Mouse (Mus musculus): Measurements from ENCODE around the gene Endog. TPM values are rescaled to one million over a fixed set of nuclear protein-coding genes. Genes with fewer than 3 reads are reported as not detected.
"Not testable (repeated sequence)": the region's sequence is repeated elsewhere in the genome, so short reads cannot be mapped to it uniquely, and the experiment has no call there.

Endog gene
- polyA plus RNA-seq (2016; fragmentation: Nextera tagmentation; extraction: Ambion mirVana) = 18.5 TPM in 2 replicates

DNA sequence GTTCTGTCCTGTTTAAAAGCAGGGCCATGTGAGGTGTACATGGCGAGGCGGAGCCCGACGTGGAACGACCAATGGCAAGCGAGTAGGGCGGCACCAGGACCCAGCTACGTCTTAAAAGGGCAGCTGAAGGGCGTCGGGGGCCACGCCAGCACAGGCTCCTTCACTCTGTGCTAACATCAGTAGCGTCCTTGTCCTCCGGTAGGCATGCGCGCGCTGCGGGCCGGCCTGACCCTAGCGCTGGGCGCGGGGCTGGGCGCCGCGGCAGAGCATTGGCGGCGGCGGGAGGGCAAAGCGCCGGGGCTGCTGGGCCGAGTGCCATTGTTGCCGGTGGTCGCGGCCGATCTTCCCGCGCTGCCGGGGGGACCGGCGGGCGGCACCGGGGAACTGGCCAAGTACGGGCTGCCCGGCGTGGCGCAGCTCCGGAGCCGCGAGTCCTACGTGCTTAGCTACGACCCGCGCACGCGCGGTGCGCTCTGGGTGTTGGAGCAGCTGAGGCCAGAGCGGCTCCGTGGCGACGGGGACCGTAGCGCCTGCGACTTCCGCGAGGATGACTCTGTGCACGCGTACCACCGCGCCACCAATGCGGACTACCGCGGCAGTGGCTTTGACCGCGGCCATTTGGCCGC, at the start of gene Endog:
Gene Endog, plus strand, starts transcription at position 123 of the 626 bp plus-strand sequence.
- Histone ChIP-seq H3K4me1 (peaks cover 8% of the 10 kb centered on the region), H3K36me3 (peaks cover 41% of the 10 kb centered on the region), H3K4me2 (replicated peaks) (peak within 1 kb of the TSS; percentile 94), H3K4me3 (peak within 1 kb of the TSS; percentile 71), H3K9ac (peak within 1 kb of the TSS; percentile 79), H3K9me3 (peaks cover 6% of the 10 kb centered on the region), H3K27ac (peak within 1 kb of the TSS; percentile 86), H3K27me3 (no peaks in the 10 kb centered on the region)
- peak; percentile 92 for ATAC-seq (ENCODE audit: insufficient number of reproducible peaks, insufficient read depth, low FRiP score, low TSS enrichment)
- under 1% methylated on average over 75 of the region's 75 CpGs for WGBS

DNA sequence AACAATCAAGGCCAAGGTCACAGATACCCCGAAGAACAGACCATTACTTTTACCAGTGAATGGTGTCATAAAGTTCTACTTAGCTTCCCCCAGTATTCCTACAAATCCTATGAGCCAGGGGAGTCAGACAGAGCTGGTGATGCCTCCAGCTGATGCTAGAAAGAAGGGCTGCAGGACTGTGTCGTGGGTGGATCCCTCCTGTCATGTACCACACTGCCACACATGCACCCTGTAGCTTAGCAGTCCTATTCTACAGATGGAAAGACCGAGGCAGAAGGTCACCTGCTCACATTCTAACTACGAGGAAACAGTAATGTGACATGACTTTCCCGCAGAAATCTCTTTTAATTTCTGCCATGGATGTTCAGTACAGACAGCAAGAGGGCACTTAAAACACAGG, 48.5 kb upstream of the Endog start:
- H3K4me3 ChIP-seq = no peak overlapping the region
- H3K9me3 ChIP-seq = no peaks in the 10 kb centered on the region
- no peak for ATAC-seq (ENCODE audit: insufficient number of reproducible peaks, insufficient read depth, low FRiP score, low TSS enrichment)
- H3K4me2 ChIP-seq (replicated peaks) = 0 out of 2 replicates have a peak overlapping the region, but pooled peaks have one; percentile 89
- 81% methylated on average over 5 of the region's 5 CpGs for WGBS
- peaks cover 20% of the 10 kb centered on the region for H3K4me1 ChIP-seq
- 0 out of 2 replicates have a peak, but pooled peaks cover 8% of the 10 kb centered on the region for H3K36me3 ChIP-seq
- H3K9ac ChIP-seq = no peak overlapping the region
- H3K27ac ChIP-seq = no peak overlapping the region
- no peaks in the 10 kb centered on the region for H3K27me3 ChIP-seq

DNA sequence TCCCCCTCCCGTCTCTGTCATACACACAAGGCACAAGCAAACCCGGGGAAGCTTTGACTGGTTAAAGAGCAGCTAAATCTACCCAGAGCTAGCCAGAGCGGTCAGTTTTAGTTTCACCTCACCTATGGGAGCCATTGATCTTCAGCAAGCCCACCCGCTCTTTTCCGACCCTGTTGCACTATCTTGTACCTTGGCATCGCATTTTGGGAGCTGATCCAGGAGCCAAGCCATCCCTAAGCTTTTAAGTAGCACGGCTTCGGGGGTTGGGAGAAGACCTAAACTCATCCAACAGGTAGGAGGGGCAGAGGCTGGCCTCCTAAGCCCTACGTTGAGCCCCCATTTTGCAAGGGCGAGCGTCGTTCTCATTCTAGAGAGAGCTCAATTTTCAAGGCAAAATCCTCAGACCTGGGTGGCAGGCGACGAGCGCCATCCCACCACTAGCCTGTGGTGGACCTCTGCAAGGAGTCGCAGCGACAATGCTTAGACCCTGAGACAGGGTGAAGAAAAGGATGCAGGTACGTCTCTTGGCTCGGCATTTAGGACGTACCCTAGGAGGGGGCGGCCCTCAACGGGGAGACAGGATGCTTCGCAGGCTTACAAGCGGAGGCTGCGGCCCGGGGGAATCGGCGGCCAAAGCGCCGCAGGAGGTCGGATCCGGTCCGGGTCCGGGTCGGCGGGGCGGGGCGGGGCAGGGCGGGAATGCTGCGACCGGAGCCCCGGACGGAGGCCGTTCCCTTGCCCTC, 47.4 kb upstream of the Endog start:
- Histone ChIP-seq H3K9ac (peak overlapping the region; percentile 87), H3K4me2 (replicated peaks) (peak overlapping the region; percentile 89), H3K27ac (peak overlapping the region; percentile 82), H3K27me3 (no peaks in the 10 kb centered on the region), H3K4me3 (peak overlapping the region; percentile 79), H3K9me3 (no peaks in the 10 kb centered on the region), H3K36me3 (0 out of 2 replicates have a peak, but pooled peaks cover 8% of the 10 kb centered on the region), H3K4me1 (peaks cover 20% of the 10 kb centered on the region)
- peak; percentile 80 for ATAC-seq (ENCODE audit: insufficient number of reproducible peaks, insufficient read depth, low FRiP score, low TSS enrichment)
- WGBS = 1% methylated on average over 40 of the region's 44 CpGs

DNA sequence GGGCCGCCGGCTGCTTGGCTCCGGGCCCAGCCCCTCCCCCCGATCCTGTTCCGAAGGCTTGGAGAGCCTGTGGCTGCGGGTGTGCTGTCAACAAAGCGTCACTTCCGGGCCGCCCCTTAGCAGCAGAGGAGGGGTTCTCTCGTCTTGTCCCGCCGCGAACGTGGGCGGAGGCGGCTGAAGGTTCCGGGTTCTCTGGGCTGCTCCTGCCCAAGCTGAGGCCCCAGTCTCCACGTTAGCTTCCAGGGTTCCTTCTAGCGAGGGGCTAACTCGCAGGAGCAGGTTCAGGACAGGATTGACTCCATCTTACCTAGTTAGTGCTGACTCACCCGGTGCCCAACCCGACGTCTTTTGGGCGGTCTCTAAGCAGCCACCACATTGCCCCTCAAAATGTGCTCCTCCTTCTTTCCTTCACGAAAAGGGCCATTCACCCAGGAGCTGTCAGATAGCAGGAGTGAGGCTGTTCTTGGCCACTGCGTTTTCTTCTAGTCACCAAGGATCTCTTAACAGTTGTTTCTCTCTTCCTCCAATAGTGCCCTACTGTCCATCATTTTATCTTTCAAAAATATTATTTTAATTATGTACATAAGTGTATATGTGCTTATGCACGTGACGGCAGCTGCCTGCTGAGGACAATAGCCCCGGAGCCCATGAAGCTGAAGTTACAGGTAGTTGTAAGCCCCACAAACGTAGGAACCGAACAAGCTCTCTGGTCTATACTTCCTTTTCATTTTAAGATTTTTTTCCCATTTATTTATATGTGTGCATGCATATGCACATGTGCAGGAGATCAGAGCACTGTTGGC, 46.6 kb upstream of the Endog start, which contains the start of gene Zer1:
Gene Zer1, minus strand, starts transcription at position 114 of the 803 bp plus-strand sequence.
- 12% methylated on average over 28 of the region's 31 CpGs for WGBS

DNA sequence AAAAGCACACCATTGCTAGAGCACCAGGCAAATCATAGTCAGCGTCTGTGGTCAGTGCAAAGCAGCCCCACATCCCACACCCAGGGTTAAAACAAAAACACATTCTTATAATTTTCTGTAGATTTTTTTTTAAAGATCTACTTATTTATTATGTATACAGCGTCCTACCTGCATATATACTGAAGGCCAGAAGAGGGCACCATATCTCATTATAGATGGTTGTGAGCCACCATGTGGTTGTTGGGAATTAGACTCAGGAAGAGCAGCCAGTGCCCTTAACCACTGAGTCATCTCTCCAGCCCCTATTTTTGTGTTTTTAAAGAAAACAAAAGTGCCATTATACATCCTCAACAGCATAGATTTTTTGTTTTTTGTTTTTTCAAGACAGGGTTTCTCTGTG, 42.5 kb upstream of the Endog start:
- WGBS = 30% methylated on average over 2 of the region's 2 CpGs
- Histone ChIP-seq H3K4me3 (no peak overlapping the region), H3K4me2 (replicated peaks) (no peak overlapping the region), H3K36me3 (no peaks in the 10 kb centered on the region), H3K9ac (no peak overlapping the region), H3K27me3 (no peaks in the 10 kb centered on the region), H3K9me3 (no peaks in the 10 kb centered on the region), H3K4me1 (peaks cover 14% of the 10 kb centered on the region), H3K27ac (no peak overlapping the region)
- ATAC-seq (ENCODE audit: insufficient number of reproducible peaks, insufficient read depth, low FRiP score, low TSS enrichment) = no peak

More for the DNA sequence above, 46.6 kb upstream of the Endog start, which contains the start of gene Zer1:
- peak within 1 kb of the TSS; percentile 82 for H3K27ac ChIP-seq
- peak within 1 kb of the TSS; percentile 89 for H3K4me2 ChIP-seq (replicated peaks)
- H3K4me1 ChIP-seq = peaks cover 20% of the 10 kb centered on the region
- peak; percentile 94 for ATAC-seq (ENCODE audit: insufficient number of reproducible peaks, insufficient read depth, low FRiP score, low TSS enrichment)
- H3K4me3 ChIP-seq = peak within 1 kb of the TSS; percentile 79
- H3K27me3 ChIP-seq = no peaks in the 10 kb centered on the region
- H3K9me3 ChIP-seq = no peaks in the 10 kb centered on the region
- peak within 1 kb of the TSS; percentile 87 for H3K9ac ChIP-seq
- H3K36me3 ChIP-seq = 0 out of 2 replicates have a peak, but pooled peaks cover 8% of the 10 kb centered on the region

DNA sequence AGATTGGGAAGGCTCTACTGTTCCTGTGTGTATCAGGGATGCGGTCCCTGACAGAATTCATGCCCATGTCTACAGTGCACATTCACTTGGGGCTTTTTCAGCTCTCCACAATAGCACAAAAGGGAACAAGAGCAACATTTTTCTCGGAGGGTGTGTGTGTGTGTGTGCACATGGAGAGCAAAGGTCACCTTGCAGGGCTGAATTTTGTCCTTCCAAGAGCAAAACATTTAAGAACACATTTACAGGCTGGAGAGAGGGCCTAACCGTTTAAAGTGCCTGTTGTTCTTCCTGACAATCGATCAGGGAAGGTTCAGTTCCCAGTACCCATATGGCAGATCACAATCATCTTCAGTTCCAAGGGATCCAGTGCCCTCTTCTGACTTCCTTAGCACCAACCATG, 41.1 kb upstream of the Endog start:
- H3K4me1 ChIP-seq = peaks cover 22% of the 10 kb centered on the region
- no peak for ATAC-seq (ENCODE audit: insufficient number of reproducible peaks, insufficient read depth, low FRiP score, low TSS enrichment)
- peaks cover under 1% of the 10 kb centered on the region; the same call in 1 of the 2 replicates for H3K36me3 ChIP-seq
- H3K27ac ChIP-seq = no peak overlapping the region
- H3K27me3 ChIP-seq = no peaks in the 10 kb centered on the region
- no peaks in the 10 kb centered on the region for H3K9me3 ChIP-seq
- no peak overlapping the region for H3K9ac ChIP-seq
- 79% methylated on average over 4 of the region's 4 CpGs for WGBS
- H3K4me2 ChIP-seq (replicated peaks) = no peak overlapping the region
- no peak overlapping the region for H3K4me3 ChIP-seq

DNA sequence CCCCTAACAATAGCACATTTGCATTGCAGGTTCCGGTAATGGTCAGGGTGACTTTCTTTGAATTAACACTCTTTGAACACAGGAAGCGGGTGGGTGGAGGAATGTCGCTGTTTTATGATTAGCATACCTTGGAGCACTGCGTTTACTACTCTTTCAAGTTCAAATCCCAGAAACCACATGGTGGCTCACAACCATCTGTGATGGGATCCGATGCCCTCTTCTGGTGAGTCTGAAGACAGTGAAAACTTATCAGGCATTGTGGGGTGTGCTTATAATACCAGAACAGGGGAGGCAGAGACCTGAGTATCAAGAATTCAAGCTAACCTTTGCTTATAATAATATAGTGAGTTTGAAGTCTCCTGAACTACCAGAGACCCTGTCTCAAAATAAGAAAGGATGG, 40.1 kb upstream of the Endog start:
- peaks cover 20% of the 10 kb centered on the region for H3K4me1 ChIP-seq
- not testable (repeated sequence) for H3K36me3 ChIP-seq; H3K4me2 ChIP-seq (replicated peaks); H3K9ac ChIP-seq; H3K27me3 ChIP-seq; H3K27ac ChIP-seq; H3K9me3 ChIP-seq; ATAC-seq (ENCODE audit: insufficient number of reproducible peaks, insufficient read depth, low FRiP score, low TSS enrichment); H3K4me3 ChIP-seq
- WGBS = 71% methylated on average over 5 of the region's 5 CpGs

DNA sequence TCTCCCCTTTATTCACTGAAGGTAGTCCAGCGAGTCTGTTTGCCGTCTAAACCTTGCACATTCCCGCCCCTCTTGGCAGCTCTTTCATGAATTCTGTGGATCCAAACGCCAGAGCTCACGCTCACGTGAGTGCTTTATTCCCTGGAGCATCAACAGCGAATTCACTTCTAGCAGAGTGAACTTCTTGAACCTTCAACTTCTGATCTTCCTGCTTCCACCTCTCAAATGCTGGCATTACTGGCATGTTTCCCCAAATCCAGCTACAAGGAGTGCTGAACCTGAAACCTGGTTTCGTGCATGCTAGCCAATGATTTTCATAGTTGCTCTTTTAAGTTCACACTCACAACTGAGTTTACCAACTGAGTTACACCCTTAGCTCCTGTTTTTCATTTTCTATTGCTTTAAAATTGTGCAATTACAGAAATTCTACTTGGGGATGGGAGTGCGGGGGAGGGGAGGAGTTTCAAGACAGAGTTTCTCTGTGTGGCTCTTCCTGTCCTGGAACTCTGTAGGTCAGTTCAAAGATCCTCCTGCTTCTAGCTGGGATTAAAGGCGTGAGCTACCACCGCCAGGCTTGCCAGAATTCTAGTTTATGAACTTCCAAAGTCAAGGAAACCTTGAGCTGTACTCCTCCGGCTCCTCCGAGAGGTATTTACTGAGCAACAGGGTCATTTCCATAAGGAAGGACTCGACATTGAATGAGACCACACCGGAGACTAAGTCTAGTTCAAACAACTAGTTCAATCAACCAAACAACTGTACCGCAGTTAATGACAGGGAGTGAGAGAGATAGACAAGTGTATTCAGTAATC, 38.3 kb upstream of the Endog start:
- Histone ChIP-seq H3K27me3 (no peaks in the 10 kb centered on the region), H3K9ac (peak overlapping the region; percentile 86), H3K36me3 (peaks cover 23% of the 10 kb centered on the region), H3K9me3 (no peaks in the 10 kb centered on the region), H3K27ac (peak overlapping the region; percentile 81), H3K4me3 (peak overlapping the region; percentile 87), H3K4me2 (replicated peaks) (peak overlapping the region; percentile 95), H3K4me1 (peaks cover 20% of the 10 kb centered on the region)
- no peak for ATAC-seq (ENCODE audit: insufficient number of reproducible peaks, insufficient read depth, low FRiP score, low TSS enrichment)
- WGBS = 13% methylated on average over 16 of the region's 16 CpGs

DNA sequence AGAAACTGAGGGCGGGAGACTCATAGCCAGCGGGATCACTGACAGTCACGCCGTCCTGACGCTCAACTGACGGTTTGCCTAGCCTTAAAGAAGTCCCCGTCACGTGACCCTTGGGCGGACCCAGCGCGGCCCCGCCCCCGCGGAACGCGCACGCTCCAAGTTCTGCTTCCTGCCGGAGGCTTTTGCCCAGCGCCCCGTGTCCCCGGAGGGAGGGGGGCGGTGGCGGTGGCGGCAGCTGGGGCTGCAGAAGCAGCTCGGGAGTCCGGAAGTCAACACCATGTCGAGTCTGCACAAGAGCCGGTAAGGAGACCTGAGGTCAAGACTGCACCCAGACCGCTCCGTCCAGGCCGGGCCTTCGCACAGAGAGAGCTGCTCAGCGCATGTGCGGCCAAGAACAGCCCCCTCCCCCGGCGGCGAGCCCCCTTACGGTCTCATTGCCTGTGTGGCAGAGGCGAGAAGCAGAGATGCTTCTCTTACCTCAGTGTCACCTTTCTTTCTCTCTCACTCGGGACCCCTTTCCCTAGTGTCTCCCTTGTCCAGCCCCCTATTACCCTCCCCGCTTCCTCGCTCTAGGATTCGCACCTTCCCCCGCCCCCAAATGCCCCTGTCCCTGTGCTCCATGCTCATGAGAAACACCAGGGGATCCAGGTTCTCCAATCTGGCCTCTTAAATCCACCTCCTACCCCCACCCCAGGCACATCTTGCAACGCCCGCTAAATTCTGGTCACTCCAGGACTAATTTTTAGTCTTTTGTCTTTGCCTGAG, 37.5 kb upstream of the Endog start, which contains the start of gene Tbc1d13:
Gene Tbc1d13, plus strand, starts transcription at position 134 of the 765 bp plus-strand sequence.
- under 1% methylated on average over 46 of the region's 46 CpGs for WGBS

DNA sequence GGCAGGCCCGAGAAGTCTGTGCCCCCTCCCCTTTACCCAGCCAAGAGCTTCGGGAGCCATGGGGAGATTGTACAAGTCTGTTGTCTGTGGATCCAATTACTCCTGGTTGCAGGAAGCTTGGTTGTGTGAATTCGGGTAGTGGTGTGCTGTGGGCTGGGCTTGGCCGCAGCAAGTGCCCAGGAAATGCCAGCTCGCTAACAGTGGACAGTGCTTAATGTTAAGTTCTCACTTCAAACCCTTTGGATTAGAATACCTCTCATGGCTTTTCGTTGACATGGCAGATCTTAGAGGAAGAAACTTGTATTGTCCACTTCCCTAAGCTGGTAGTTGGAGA, 36.9 kb upstream of the Endog start:
- Histone ChIP-seq H3K27me3 (no peaks in the 10 kb centered on the region), H3K9me3 (no peaks in the 10 kb centered on the region), H3K36me3 (peaks cover 23% of the 10 kb centered on the region), H3K4me3 (peak overlapping the region; percentile 87), H3K4me2 (replicated peaks) (peak overlapping the region; percentile 95), H3K27ac (peak overlapping the region; percentile 81), H3K4me1 (peaks cover 20% of the 10 kb centered on the region), H3K9ac (peak overlapping the region; percentile 86)
- peak; percentile 12; the same call in 1 of the 2 replicates for ATAC-seq (ENCODE audit: insufficient number of reproducible peaks, insufficient read depth, low FRiP score, low TSS enrichment)
- 21% methylated on average over 6 of the region's 6 CpGs for WGBS

More for the DNA sequence above, 37.5 kb upstream of the Endog start, which contains the start of gene Tbc1d13:
- peaks cover 20% of the 10 kb centered on the region for H3K4me1 ChIP-seq
- H3K27ac ChIP-seq = peak within 1 kb of the TSS; percentile 81
- peak within 1 kb of the TSS; percentile 95 for H3K4me2 ChIP-seq (replicated peaks)
- H3K9me3 ChIP-seq = no peaks in the 10 kb centered on the region
- peak within 1 kb of the TSS; percentile 86 for H3K9ac ChIP-seq
- no peaks in the 10 kb centered on the region for H3K27me3 ChIP-seq
- ATAC-seq (ENCODE audit: insufficient number of reproducible peaks, insufficient read depth, low FRiP score, low TSS enrichment) = peak; percentile 75
- H3K4me3 ChIP-seq = peak within 1 kb of the TSS; percentile 87
- H3K36me3 ChIP-seq = peaks cover 23% of the 10 kb centered on the region
